Mouse (Mus musculus) brain, embryonic 14.5 days (tissue): ENCODE results near the gene Hpse. TPM values are rescaled to one million over a fixed set of nuclear protein-coding genes. Genes with fewer than 3 reads are reported as not detected.

ENCODE experiments used
- DNase-seq: peaks from one replicate; pipeline ENCODE4 v3.0.0-alpha.2; 2011; ENCODE audit warnings: low read depth
- CTCF ChIP-seq: fragments of 200-500 bp; IDR thresholded peaks from 2 replicates; pipeline ENCODE4 v1.5.1; 2012; ENCODE audit warnings: inconsistent platforms, mild to moderate bottlenecking, moderate library complexity, borderline replicate concordance; ENCODE audit not compliant: insufficient read depth, insufficient read length; ENCODE audit errors: extremely low read depth
- POLR2A ChIP-seq: fragments of 200-500 bp; IDR thresholded peaks from 2 replicates; pipeline ENCODE4 v1.6.1; 2012; ENCODE audit warnings: mild to moderate bottlenecking, inconsistent platforms, borderline replicate concordance; ENCODE audit not compliant: poor library complexity, insufficient read depth, insufficient read length, severe bottlenecking; ENCODE audit errors: extremely low read depth
- polyA plus RNA-seq: library from polyadenylated mRNA; depleted of rRNA; stranded (reverse); fragments of >200 nt; gene quantifications from 2 replicates; pipeline ENCODE4 v1.2.3, GENCODE M21; 2012

Hpse gene
- polyA plus RNA-seq, 1 experiment = 0.53 TPM

- TF ChIP-seq POLR2A = no peak
- no peak for TF ChIP-seq CTCF
- peak; percentile 43 for DNase-seq
Observed at GRCm38 (mm10) chr5:100679911-100680541, 39.5 kb downstream of the Hpse start.

- DNase-seq = peak; percentile 94
- no peak for TF ChIP-seq POLR2A
- TF ChIP-seq CTCF = peak; percentile 76
Observed at GRCm38 (mm10) chr5:100674711-100675376, 44.7 kb downstream of the Hpse start, which contains the start of gene Coq2. Gene Coq2, minus strand, starts transcription at chr5:100675140.

- DNase-seq = peak; percentile 94
- peak; percentile 99 for TF ChIP-seq POLR2A
- no peak for TF ChIP-seq CTCF
Observed at GRCm38 (mm10) chr5:100673745-100674486, 45.6 kb downstream of the Hpse start.

- no peak for DNase-seq
- TF ChIP-seq CTCF (no peak), POLR2A (no peak)
Observed at GRCm38 (mm10) chr5:100672403-100672802, 47.1 kb downstream of the Hpse start.

- DNase-seq = no peak
- TF ChIP-seq CTCF = no peak
- TF ChIP-seq POLR2A = no peak
Observed at GRCm38 (mm10) chr5:100671897-100672296, 47.6 kb downstream of the Hpse start.

GRCm38 (mm10) chr5:100671398-100671797 lies 48.1 kb downstream of the Hpse start:
- TF ChIP-seq POLR2A (no peak), CTCF (peak; percentile 54; the same call in 1 of the 2 replicates)
- DNase-seq = peak; percentile 45

GRCm38 (mm10) chr5:100666965-100667364 lies 52.6 kb downstream of the Hpse start:
- no peak for TF ChIP-seq CTCF
- TF ChIP-seq POLR2A = no peak

GRCm38 (mm10) chr5:100663854-100664253 lies 55.7 kb downstream of the Hpse start:
- peak; percentile 49 for DNase-seq

More at GRCm38 (mm10) chr5:100666965-100667364, 52.6 kb downstream of the Hpse start:
- DNase-seq = no peak

GRCm38 (mm10) chr5:100663011-100663410 lies 56.5 kb downstream of the Hpse start:
- TF ChIP-seq CTCF (no peak), POLR2A (no peak)
- no peak for DNase-seq

More at GRCm38 (mm10) chr5:100663854-100664253, 55.7 kb downstream of the Hpse start:
- no peak for TF ChIP-seq POLR2A
- TF ChIP-seq CTCF = peak; percentile 61; the same call in 1 of the 2 replicates

GRCm38 (mm10) chr5:100658460-100658859 lies 61.1 kb downstream of the Hpse start:
- no peak for DNase-seq

GRCm38 (mm10) chr5:100656352-100656751 lies 63.2 kb downstream of the Hpse start:
- TF ChIP-seq CTCF = no peak
- TF ChIP-seq POLR2A = no peak
- no peak for DNase-seq

More at GRCm38 (mm10) chr5:100658460-100658859, 61.1 kb downstream of the Hpse start:
- TF ChIP-seq POLR2A = no peak
- no peak for TF ChIP-seq CTCF
